Mouse (Mus musculus) G1E-ER4 (cell line): ENCODE measurements around the gene Insrr. TPM values are rescaled to one million over a fixed set of nuclear protein-coding genes. Genes with fewer than 3 reads are reported as not detected.
"Not testable (repeated sequence)": the region's sequence is repeated elsewhere in the genome, so short reads cannot be mapped to it uniquely, and the experiment has no call there.

Source experiments
- GATA1 ChIP-seq: IDR thresholded peaks from one replicate; pipeline ENCODE4 v1.8.0; 2012; ENCODE audit warnings: low read length, inconsistent platforms
- polyA plus RNA-seq: library from polyadenylated mRNA; stranded (reverse); fragments of >175 nt; gene quantifications from 2 replicates; pipeline ENCODE4 v1.2.3, GENCODE M21; 2012

Insrr gene
- polyA plus RNA-seq, 1 experiment = not detected

- TF ChIP-seq GATA1 = no peak
Measured at GRCm38 (mm10) chr3:87804038-87804677, 7.4 kb downstream of the Insrr start.

GRCm38 (mm10) chr3:87809322-87809962 lies 12.7 kb downstream of the Insrr start:
- TF ChIP-seq GATA1 = no peak

GRCm38 (mm10) chr3:87811297-87811696 lies 14.5 kb downstream of the Insrr start:
- TF ChIP-seq GATA1 = no peak

GRCm38 (mm10) chr3:87812413-87812812 lies 15.7 kb downstream of the Insrr start:
- TF ChIP-seq GATA1 = no peak

GRCm38 (mm10) chr3:87812873-87813272 lies 16.1 kb downstream of the Insrr start:
- no peak for TF ChIP-seq GATA1

GRCm38 (mm10) chr3:87816166-87816565 lies 19.4 kb downstream of the Insrr start:
- no peak for TF ChIP-seq GATA1

- no peak for TF ChIP-seq GATA1
Measured at GRCm38 (mm10) chr3:87816646-87817093, 19.9 kb downstream of the Insrr start.

- no peak for TF ChIP-seq GATA1
Measured at GRCm38 (mm10) chr3:87818226-87818625, 21.5 kb downstream of the Insrr start.

- not testable (repeated sequence) for TF ChIP-seq GATA1
Measured at GRCm38 (mm10) chr3:87824206-87824605, 27.5 kb downstream of the Insrr start, which contains the start of gene Pear1. TSS of gene Pear1 (minus strand) at chr3:87824306.

GRCm38 (mm10) chr3:87828435-87828834 lies 31.7 kb downstream of the Insrr start:
- TF ChIP-seq GATA1 = no peak

- no peak for TF ChIP-seq GATA1
Measured at GRCm38 (mm10) chr3:87829025-87829424, 32.3 kb downstream of the Insrr start.

- no peak for TF ChIP-seq GATA1
Measured at GRCm38 (mm10) chr3:87832109-87832859, 35.5 kb downstream of the Insrr start.

- TF ChIP-seq GATA1 = no peak
Measured at GRCm38 (mm10) chr3:87833482-87833881, 36.7 kb downstream of the Insrr start.

- TF ChIP-seq GATA1 = no peak
Measured at GRCm38 (mm10) chr3:87838622-87839021, 41.9 kb downstream of the Insrr start.

- no peak for TF ChIP-seq GATA1
Measured at GRCm38 (mm10) chr3:87840858-87841257, 44.1 kb downstream of the Insrr start.

GRCm38 (mm10) chr3:87844981-87845380 lies 48.2 kb downstream of the Insrr start:
- no peak for TF ChIP-seq GATA1
